Mouse (Mus musculus) myocyte (in vitro differentiated cells): ENCODE results near the gene Tmtc4. TPM values are rescaled to one million over a fixed set of nuclear protein-coding genes. Genes with fewer than 3 reads are reported as not detected.

Source experiments
- H3K27me3 ChIP-seq: one replicate; pipeline ENCODE4 v1.6.1; 2011; ENCODE audit not compliant: control insufficient read depth, insufficient read depth, insufficient read length
- H3K36me3 ChIP-seq: one replicate; pipeline ENCODE4 v1.6.1; 2011; ENCODE audit not compliant: control insufficient read depth, insufficient read depth
- H3K4me2 ChIP-seq: one replicate; pipeline ENCODE4 v1.6.1; 2011; ENCODE audit warnings: low read depth, control low read depth
- H3K4me3 ChIP-seq: one replicate; pipeline ENCODE4 v1.5.1; 2011; ENCODE audit warnings: mild to moderate bottlenecking, control low read depth, moderate library complexity
- H3K79me2 ChIP-seq: one replicate; pipeline ENCODE4 v1.6.1; 2011; ENCODE audit not compliant: control insufficient read depth, insufficient read depth
- H3ac ChIP-seq: one replicate; pipeline ENCODE4 v1.6.1; 2011; ENCODE audit not compliant: control insufficient read depth, insufficient read length
- CEBPB ChIP-seq: IDR thresholded peaks from 2 replicates; pipeline ENCODE4 v1.6.1; 2011; ENCODE audit warnings: mild to moderate bottlenecking, moderate library complexity; ENCODE audit not compliant: poor library complexity, insufficient read depth, severe bottlenecking
- E2F4 ChIP-seq: IDR thresholded peaks from one replicate; pipeline ENCODE4 v1.6.1; 2011; ENCODE audit warnings: mild to moderate bottlenecking, control low read depth, moderate library complexity; ENCODE audit not compliant: insufficient read depth
- MAX ChIP-seq: IDR thresholded peaks from one replicate; pipeline ENCODE4 v1.6.1; 2011; ENCODE audit warnings: low read depth, mild to moderate bottlenecking, control low read depth
- MYOD1 ChIP-seq, 3 experiments: IDR thresholded peaks; one replicate each; pipeline ENCODE4 v1.6.1; 2011; ENCODE audit warnings: control low read depth in 2 of 3, low read depth in 2 of 3, mild to moderate bottlenecking in 2 of 3, moderate library complexity in 1 of 3; ENCODE audit not compliant: insufficient read length in 2 of 3, control insufficient read depth in 1 of 3
- MYOG ChIP-seq, 3 experiments: IDR thresholded peaks; one replicate each; pipeline ENCODE4 v1.6.1; 2011; ENCODE audit warnings: control low read depth in 2 of 3, low read depth in 2 of 3, mild to moderate bottlenecking in 2 of 3; ENCODE audit not compliant: insufficient read length in 2 of 3, control insufficient read depth in 1 of 3, insufficient read depth in 1 of 3
- POLR2A ChIP-seq: IDR thresholded peaks from one replicate; pipeline ENCODE4 v1.6.1; 2011; ENCODE audit warnings: low read depth, mild to moderate bottlenecking, control low read depth, moderate library complexity; ENCODE audit not compliant: insufficient read length
- POLR2AphosphoS2 ChIP-seq: IDR thresholded peaks from one replicate; pipeline ENCODE4 v1.6.1; 2011; ENCODE audit warnings: low read depth, control low read depth; ENCODE audit not compliant: insufficient read length
- REST ChIP-seq: IDR thresholded peaks from one replicate; pipeline ENCODE4 v1.6.1; 2011; ENCODE audit warnings: mild to moderate bottlenecking, control low read depth, moderate library complexity; ENCODE audit not compliant: insufficient read depth, insufficient read length
- SRF ChIP-seq: IDR thresholded peaks from one replicate; pipeline ENCODE4 v1.6.1; 2011; ENCODE audit warnings: low read depth; ENCODE audit not compliant: control insufficient read depth, insufficient read length
- TCF12 ChIP-seq: IDR thresholded peaks from one replicate; pipeline ENCODE4 v1.6.1; 2011; ENCODE audit warnings: mild to moderate bottlenecking, control low read depth; ENCODE audit not compliant: poor library complexity, insufficient read depth, severe bottlenecking
- TCF3 ChIP-seq: IDR thresholded peaks from one replicate; pipeline ENCODE4 v1.6.1; 2011; ENCODE audit warnings: low read depth, control low read depth; ENCODE audit not compliant: insufficient read length
- USF1 ChIP-seq: IDR thresholded peaks from one replicate; pipeline ENCODE4 v1.6.1; 2011; ENCODE audit warnings: low read depth, mild to moderate bottlenecking, control low read depth, moderate library complexity
- polyA plus RNA-seq: library from polyadenylated mRNA; unstranded; fragments of >200 nt; fragmentation: generic; extraction: Trizol; gene quantifications from one replicate; pipeline ENCODE4 v1.2.1, GENCODE M21; 2012; ENCODE audit warnings: missing spikeins

The Tmtc4 gene
- polyA plus RNA-seq, 1 experiment = 8.2 TPM

GRCm38 (mm10) chr14:123015687-123016086 lies 31.9 kb upstream of the Tmtc4 start:
- Histone ChIP-seq H3K4me3 (no peak overlapping the region), H3K36me3 (no peaks in the 10 kb centered on the region)
- TF ChIP-seq TCF3 = no peak
- no peak for TF ChIP-seq POLR2AphosphoS2
- no peak for TF ChIP-seq TCF12
- no peak for TF ChIP-seq MAX
- TF ChIP-seq SRF = no peak
- TF ChIP-seq MYOG (IDR thresholded peaks at IDR 0.05; ENCODE audit: control insufficient read depth in 1 of 3, insufficient read depth in 1 of 3, insufficient read length in 2 of 3, low read depth in 2 of 3) = no peak
- no peak for TF ChIP-seq E2F4
- TF ChIP-seq REST = no peak
- no peak for TF ChIP-seq MYOD1 (IDR thresholded peaks at IDR 0.05; ENCODE audit: control insufficient read depth in 1 of 3, insufficient read length in 2 of 3, low read depth in 2 of 3)

GRCm38 (mm10) chr14:123009108-123010018 lies 25.5 kb upstream of the Tmtc4 start:
- Histone ChIP-seq H3K79me2 (no peaks in the 10 kb centered on the region), H3K27me3 (no peaks in the 10 kb centered on the region), H3K4me3 (no peak overlapping the region), H3K36me3 (no peaks in the 10 kb centered on the region), H3ac (no peak overlapping the region), H3K4me2 (no peak overlapping the region)
- no peak for TF ChIP-seq MYOG (IDR thresholded peaks at IDR 0.05; ENCODE audit: control insufficient read depth in 1 of 3, insufficient read depth in 1 of 3, insufficient read length in 2 of 3, low read depth in 2 of 3)
- TF ChIP-seq MYOD1 (IDR thresholded peaks at IDR 0.05; ENCODE audit: control insufficient read depth in 1 of 3, insufficient read length in 2 of 3, low read depth in 2 of 3) = no peak
- no peak for TF ChIP-seq TCF12
- no peak for TF ChIP-seq CEBPB
- TF ChIP-seq SRF = no peak
- TF ChIP-seq USF1 = no peak
- no peak for TF ChIP-seq MAX
- TF ChIP-seq REST = no peak
- TF ChIP-seq POLR2A = no peak
- TF ChIP-seq TCF3 = no peak
- TF ChIP-seq E2F4 = no peak
- no peak for TF ChIP-seq POLR2AphosphoS2

More at GRCm38 (mm10) chr14:123015687-123016086, 31.9 kb upstream of the Tmtc4 start:
- Histone ChIP-seq H3ac (no peak overlapping the region), H3K79me2 (no peaks in the 10 kb centered on the region), H3K27me3 (no peaks in the 10 kb centered on the region), H3K4me2 (no peak overlapping the region)

GRCm38 (mm10) chr14:123008672-123009071 lies 24.8 kb upstream of the Tmtc4 start:
- Histone ChIP-seq H3K79me2 (no peaks in the 10 kb centered on the region), H3K36me3 (no peaks in the 10 kb centered on the region), H3ac (no peak overlapping the region), H3K27me3 (no peaks in the 10 kb centered on the region), H3K4me2 (no peak overlapping the region), H3K4me3 (no peak overlapping the region)
- TF ChIP-seq MAX (no peak), POLR2A (no peak), USF1 (no peak), E2F4 (no peak), REST (no peak), CEBPB (no peak), TCF12 (no peak), MYOG (IDR thresholded peaks at IDR 0.05; ENCODE audit: control insufficient read depth in 1 of 3, insufficient read depth in 1 of 3, insufficient read length in 2 of 3, low read depth in 2 of 3) (no peak), MYOD1 (IDR thresholded peaks at IDR 0.05; ENCODE audit: control insufficient read depth in 1 of 3, insufficient read length in 2 of 3, low read depth in 2 of 3) (no peak), POLR2AphosphoS2 (no peak), SRF (no peak), TCF3 (no peak)

GRCm38 (mm10) chr14:123003715-123004114 lies 19.9 kb upstream of the Tmtc4 start:
- Histone ChIP-seq H3K79me2 (no peaks in the 10 kb centered on the region), H3K4me2 (no peak overlapping the region), H3K36me3 (no peaks in the 10 kb centered on the region), H3K27me3 (no peaks in the 10 kb centered on the region), H3ac (no peak overlapping the region), H3K4me3 (no peak overlapping the region)
- TF ChIP-seq TCF3 (no peak), USF1 (no peak), SRF (no peak), POLR2A (no peak), TCF12 (no peak), E2F4 (no peak)
